ENCODE assay signal across 8 mouse cellular contexts in the genomic region with DNA sequence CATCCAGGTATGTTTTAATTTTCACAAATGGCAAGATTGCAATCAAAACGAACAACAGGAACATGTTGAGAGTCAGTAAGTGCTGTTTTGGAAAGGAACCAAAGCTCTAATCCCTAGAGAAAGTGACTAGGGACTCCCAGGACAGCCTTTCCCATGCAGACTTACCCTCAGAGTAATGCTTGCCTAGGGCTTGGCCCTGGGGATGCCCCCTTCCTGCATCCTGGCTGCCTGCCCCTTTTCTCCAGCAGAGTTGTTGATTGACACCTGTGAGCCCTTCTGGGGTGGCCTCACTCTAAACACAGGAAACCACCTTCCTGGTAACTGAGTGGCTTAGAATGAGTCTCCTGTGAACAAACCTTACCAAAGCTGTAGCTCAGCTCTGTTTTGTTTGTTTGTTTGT. TPM values are rescaled to one million over a fixed set of nuclear protein-coding genes. Genes with fewer than 3 reads are reported as not detected.
DNase-seq lines count a peak whose midpoint lies in the region; ATAC-seq and TF ChIP-seq lines count a peak whose summit lies in the region.

No protein-coding gene starts in this region.

- H3K27me3 ChIP-seq in heart, adult 2 months (ENCODE audit: control insufficient read depth, insufficient read depth, low read length) = no peaks in the 10 kb centered on the region
- no peaks in the 10 kb centered on the region for H3K27me3 ChIP-seq in midbrain, embryonic 16.5 days (ENCODE audit: control insufficient read depth, insufficient read depth, low read depth, low read length)

- TF ChIP-seq EP300 in heart, adult 2 months (IDR thresholded peaks at IDR 0.05; ENCODE audit: insufficient read depth, low read depth, low read length) = no peak

- peak overlapping the region; percentile 95 for H3K27ac ChIP-seq in heart, adult 2 months
- H3K27ac ChIP-seq in brown adipose tissue, adult 24 weeks (replicated peaks; ENCODE audit: low read depth, low read length) = peak overlapping the region; percentile 91
- no peak overlapping the region for H3K27ac ChIP-seq in midbrain, embryonic 16.5 days (ENCODE audit: low read length)

- peaks cover 52% of the 10 kb centered on the region for H3K4me1 ChIP-seq in heart, adult 2 months (ENCODE audit: control insufficient read depth, insufficient read depth, low read length)
- H3K4me1 ChIP-seq in brown adipose tissue, adult 24 weeks (ENCODE audit: control insufficient read depth, insufficient read depth, insufficient read length, low read length) = peaks cover 56% of the 10 kb centered on the region
- peaks cover 14% of the 10 kb centered on the region for H3K4me1 ChIP-seq in midbrain, embryonic 16.5 days (ENCODE audit: control insufficient read depth, insufficient read depth, low read length)
- H3K4me1 ChIP-seq in lung, adult 2 months (ENCODE audit: control insufficient read depth, insufficient read depth, low read length) = peaks cover 56% of the 10 kb centered on the region

- DNase-seq in heart, adult 2 months = peak in 1 of 2 experiments; percentile 57
- no peak for DNase-seq in heart, postnatal 14 days
- DNase-seq in 3T3-L1 (ENCODE audit: low read depth, low spot score) (peak; percentile 44), adipocyte (ENCODE audit: low spot score) (no peak)
- no peak for DNase-seq in lung, adult 2 months

- no peaks in the 10 kb centered on the region for H3K9me3 ChIP-seq in midbrain, embryonic 16.5 days (replicated peaks; ENCODE audit: control insufficient read depth, low read length, poor library complexity, severe bottlenecking)

- no peak for TF ChIP-seq CTCF in heart, adult 2 months (IDR thresholded peaks at IDR 0.05)
- TF ChIP-seq CTCF in lung, adult 2 months (IDR thresholded peaks at IDR 0.05; ENCODE audit: insufficient read depth, low read length) = no peak

- no peak for ATAC-seq in midbrain, embryonic 16.5 days
- no peak for ATAC-seq in megakaryocyte progenitor cell, adult 5-6 weeks (replicated peaks; ENCODE audit: poor library complexity)

- intact Hi-C loops in heart, adult 2 months (cut with DNase I) = no loop called here
- intact Hi-C loops in heart, postnatal 14 days (cut with DNase I) = no loop called here

- H3K9ac ChIP-seq in heart, adult 2 months (ENCODE audit: low read depth, low read length) = no peak overlapping the region; the same call in 1 of the 2 replicates
- H3K9ac ChIP-seq in midbrain, embryonic 16.5 days (ENCODE audit: low read depth, low read length) = no peak overlapping the region

- peaks cover 51% of the 10 kb centered on the region for H3K36me3 ChIP-seq in heart, adult 2 months (ENCODE audit: control insufficient read depth, insufficient read depth, low read length)
- H3K36me3 ChIP-seq in midbrain, embryonic 16.5 days (ENCODE audit: control insufficient read depth, insufficient read depth, low read length) = no peaks in the 10 kb centered on the region

- WGBS in heart, adult 2 months = 11% methylated on average over 1 of the region's 1 CpGs
- WGBS in midbrain, embryonic 16.5 days = 33% methylated on average over 1 of the region's 1 CpGs
- WGBS in lung, adult 2 months = 6% methylated on average over 1 of the region's 1 CpGs

- H3K4me3 ChIP-seq in heart, adult 2 months = no peak overlapping the region
- H3K4me3 ChIP-seq in brown adipose tissue, adult 24 weeks (ENCODE audit: insufficient read depth, low read depth, low read length) = no peak overlapping the region
- H3K4me3 ChIP-seq in midbrain, embryonic 16.5 days (ENCODE audit: low read depth, low read length) = no peak overlapping the region
- no peak overlapping the region for H3K4me3 ChIP-seq in lung, adult 2 months (replicated peaks; ENCODE audit: extremely low read depth, low read depth, low read length)

- no peak for TF ChIP-seq POLR2A in heart, adult 2 months (IDR thresholded peaks at IDR 0.05; ENCODE audit: insufficient read depth, low read depth, low read length)
- TF ChIP-seq POLR2A in lung, adult 2 months (IDR thresholded peaks at IDR 0.05; ENCODE audit: borderline replicate concordance, extremely low read depth, low read depth, low read length) = no peak

- 0 out of 2 replicates have a peak overlapping the region, but pooled peaks have one; percentile 74 for H3K4me2 ChIP-seq in midbrain, embryonic 16.5 days (ENCODE audit: low read length)

- H3K79me2 ChIP-seq in heart, adult 2 months (replicated peaks; ENCODE audit: control insufficient read depth, insufficient read depth, low read length) = peaks cover 1% of the 10 kb centered on the region; the same call in 1 of the 2 replicates

RNA-seq across cellular contexts. Expression of a gene that starts 58.2 kb away (rescaled TPM):
- 10 to 100 TPM; 50.0 to 50.7 TPM for total RNA-seq in heart, adult 2 months (2021)
- polyA plus RNA-seq in heart, adult 2 months (2012; rRNA removed) = 21.5 and 29.9 TPM in 2 replicates
- total RNA-seq in heart, postnatal 14 days (2021) = 10 to 100 TPM; 76.8 to 79.6 TPM
- 15.8 and 21.6 TPM in 2 replicates for polyA plus RNA-seq in brown adipose tissue, adult 24 weeks (2012; ENCODE audit: insufficient read depth, insufficient read length, missing spikeins)
- polyA plus RNA-seq in midbrain, embryonic 16.5 days (2015; fragmentation: Nextera tagmentation; extraction: Ambion mirVana) = 2.2 and 2.3 TPM in 2 replicates
- 10.8 and 12.3 TPM in 2 replicates for total RNA-seq in megakaryocyte progenitor cell, adult 5-6 weeks (2015)
- total RNA-seq in megakaryocyte progenitor cell, adult 5-6 weeks (2017) = 9.6 and 11.7 TPM in 2 replicates
- polyA plus RNA-seq in lung, adult 2 months (2012; rRNA removed) = 51.3 and 55.6 TPM in 2 replicates
